Mouse (Mus musculus) MEL (cell line): ENCODE data around the gene Gm13420. TPM values are rescaled to one million over a fixed set of nuclear protein-coding genes. Genes with fewer than 3 reads are reported as not detected.

Experiments used
- DNase-seq: peaks from one replicate; pipeline ENCODE4 v3.0.0; 2011; ENCODE audit warnings: low read depth, low spot score
- H3K27ac ChIP-seq: 2 replicates; pipeline ENCODE4 v1.5.1; 2012; ENCODE audit warnings: low read depth, mild to moderate bottlenecking, control low read depth, low read length, moderate library complexity; ENCODE audit not compliant: control insufficient read depth
- H3K27me3 ChIP-seq, 2 experiments: fragments of 150-350 bp in 1 of 2; sonication (generic) in 1 of 2; 2 replicates each; pipeline ENCODE4 v1.6.1; 2012; ENCODE audit warnings: low read length in 2 of 2, mild to moderate bottlenecking in 2 of 2, improper control_type of control experiment in 1 of 2, moderate library complexity in 1 of 2; ENCODE audit not compliant: insufficient read depth in 2 of 2, control insufficient read depth in 1 of 2
- H3K36me3 ChIP-seq, 2 experiments: 2 replicates each; pipeline ENCODE4 v1.6.1; 2012 to 2014; ENCODE audit warnings: low read length in 2 of 2, improper control_type of control experiment in 1 of 2, inconsistent platforms in 1 of 2, mild to moderate bottlenecking in 1 of 2; ENCODE audit not compliant: insufficient read depth in 2 of 2, control insufficient read depth in 1 of 2
- H3K4me1 ChIP-seq, 2 experiments: fragments of 150-350 bp in 1 of 2; sonication (generic) in 1 of 2; 2 replicates each; pipeline ENCODE4 v1.6.1; 2012; ENCODE audit warnings: low read length in 2 of 2, improper control_type of control experiment in 1 of 2, mild to moderate bottlenecking in 1 of 2; ENCODE audit not compliant: insufficient read depth in 2 of 2, control insufficient read depth in 1 of 2
- H3K4me3 ChIP-seq, 2 experiments: fragments of 150-350 bp in 1 of 2; sonication (generic) in 1 of 2; 2 replicates each; pipeline ENCODE4 v1.5.1; 2012; ENCODE audit warnings: low read depth in 2 of 2, low read length in 2 of 2, mild to moderate bottlenecking in 2 of 2, moderate library complexity in 2 of 2, control low read depth in 1 of 2, improper control_type of control experiment in 1 of 2; ENCODE audit not compliant: control insufficient read depth in 1 of 2, insufficient read depth in 1 of 2
- H3K79me2 ChIP-seq: 2 replicates; pipeline ENCODE4 v1.6.1; 2012; ENCODE audit warnings: mild to moderate bottlenecking, low read length, moderate library complexity; ENCODE audit not compliant: control insufficient read depth, poor library complexity, insufficient read depth
- H3K9ac ChIP-seq: 2 replicates; pipeline ENCODE4 v1.6.1; 2012; ENCODE audit warnings: low read depth, mild to moderate bottlenecking, control low read depth, low read length, moderate library complexity; ENCODE audit not compliant: control insufficient read depth, poor library complexity, severe bottlenecking
- H3K9me3 ChIP-seq: fragments of 150-350 bp; sonication (generic); replicated peaks from 2 replicates; pipeline ENCODE4 v1.6.1; 2012; ENCODE audit warnings: mild to moderate bottlenecking, low read length, improper control_type of control experiment, moderate library complexity; ENCODE audit not compliant: insufficient read depth
- CHD1 ChIP-seq: IDR thresholded peaks from 2 replicates; pipeline ENCODE4 v1.6.1; 2012; ENCODE audit warnings: low read depth, mild to moderate bottlenecking, inconsistent platforms, low read length, improper control_type of control experiment
- CHD2 ChIP-seq: IDR thresholded peaks from 2 replicates; pipeline ENCODE4 v1.6.1; 2011; ENCODE audit warnings: low read length, improper control_type of control experiment
- CTCF ChIP-seq, 3 experiments: IDR thresholded peaks in 2 of 3; conservative IDR thresholded peaks in 1 of 3; 2 replicates each; pipeline ENCODE4 v1.5.1; 2011 to 2012; ENCODE audit warnings: low read length in 3 of 3, low read depth in 2 of 3, mild to moderate bottlenecking in 2 of 3, improper control_type of control experiment in 1 of 3, inconsistent platforms in 1 of 3, mixed read lengths in 1 of 3, moderate library complexity in 1 of 3; ENCODE audit not compliant: control insufficient read depth in 1 of 3, insufficient read depth in 1 of 3, poor library complexity in 1 of 3, severe bottlenecking in 1 of 3
- ELF1 ChIP-seq: IDR thresholded peaks from 2 replicates; pipeline ENCODE4 v1.6.1; 2014; ENCODE audit warnings: low read depth, mild to moderate bottlenecking, inconsistent platforms, low read length, improper control_type of control experiment, moderate library complexity
- ETS1 ChIP-seq: IDR thresholded peaks from 2 replicates; pipeline ENCODE4 v1.6.1; 2012; ENCODE audit warnings: low read depth, mild to moderate bottlenecking, inconsistent platforms, low read length, improper control_type of control experiment, moderate library complexity
- HCFC1 ChIP-seq: IDR thresholded peaks from 2 replicates; pipeline ENCODE4 v1.6.1; 2012; ENCODE audit warnings: low read depth, mild to moderate bottlenecking, inconsistent platforms, low read length, improper control_type of control experiment, moderate library complexity
- MAX ChIP-seq: IDR thresholded peaks from 2 replicates; pipeline ENCODE4 v1.6.1; 2011; ENCODE audit warnings: low read length, improper control_type of control experiment
- MEF2A ChIP-seq: IDR thresholded peaks from 2 replicates; pipeline ENCODE4 v1.6.1; 2014; ENCODE audit warnings: low read depth, mild to moderate bottlenecking, inconsistent platforms, low read length, improper control_type of control experiment; ENCODE audit not compliant: poor library complexity, insufficient replicate concordance, severe bottlenecking; ENCODE audit errors: extremely low read depth
- NELFE ChIP-seq: IDR thresholded peaks from 2 replicates; pipeline ENCODE4 v1.6.1; 2011; ENCODE audit warnings: low read depth, low read length, improper control_type of control experiment
- POLR2A ChIP-seq, 2 experiments: IDR thresholded peaks; 2 replicates each; pipeline ENCODE4 v1.6.1; 2011 to 2012; ENCODE audit warnings: low read length in 2 of 2, mild to moderate bottlenecking in 2 of 2, control low read depth in 1 of 2, improper control_type of control experiment in 1 of 2, low read depth in 1 of 2, moderate library complexity in 1 of 2; ENCODE audit not compliant: control insufficient read depth in 1 of 2, insufficient read depth in 1 of 2, poor library complexity in 1 of 2
- POLR2AphosphoS2 ChIP-seq: IDR thresholded peaks from 2 replicates; pipeline ENCODE4 v1.6.1; 2011; ENCODE audit warnings: low read length, improper control_type of control experiment
- POLR2AphosphoS5 ChIP-seq: IDR thresholded peaks from 2 replicates; pipeline ENCODE4 v1.6.1; 2012; ENCODE audit warnings: low read depth, borderline replicate concordance, mild to moderate bottlenecking, inconsistent platforms, low read length, moderate library complexity, mixed read lengths
- RCOR1 ChIP-seq: IDR thresholded peaks from 2 replicates; pipeline ENCODE4 v1.6.1; 2012; ENCODE audit warnings: low read depth, mild to moderate bottlenecking, inconsistent platforms, low read length, improper control_type of control experiment
- TBP ChIP-seq: IDR thresholded peaks from 2 replicates; pipeline ENCODE4 v1.8.0; 2011; ENCODE audit warnings: low read depth, low read length, improper control_type of control experiment
- UBTF ChIP-seq: IDR thresholded peaks from 2 replicates; pipeline ENCODE4 v1.6.1; 2012; ENCODE audit warnings: low read depth, mild to moderate bottlenecking, inconsistent platforms, low read length, improper control_type of control experiment, moderate library complexity, borderline replicate concordance; ENCODE audit not compliant: insufficient read depth
- USF1 ChIP-seq: IDR thresholded peaks from 2 replicates; pipeline ENCODE4 v1.6.1; 2014; ENCODE audit warnings: low read depth, mild to moderate bottlenecking, inconsistent platforms, low read length, improper control_type of control experiment, moderate library complexity
- ZNF384 ChIP-seq: IDR thresholded peaks from 2 replicates; pipeline ENCODE4 v1.6.1; 2012; ENCODE audit warnings: low read depth, mild to moderate bottlenecking, inconsistent platforms, low read length, improper control_type of control experiment
- polyA plus RNA-seq, 2 experiments: library from polyadenylated mRNA; stranded (reverse) in 1 of 2; unstranded in 1 of 2; fragments of >175 nt in 1 of 2; fragments of >200 nt in 1 of 2; gene quantifications; 2 replicates each; pipeline versions ENCODE4 v1.2.1 to v1.2.4; 2012; ENCODE audit warnings: low replicate concordance in 2 of 2, low read depth in 1 of 2; ENCODE audit not compliant: insufficient read length in 2 of 2, insufficient read depth in 1 of 2, missing spikeins in 1 of 2
- total RNA-seq: library from RNA; depleted of rRNA; stranded (reverse); fragments of 300-350 nt; gene quantifications from 2 replicates; pipeline ENCODE4 v1.2.3, GENCODE M21; 2012

Gm13420 gene
- total and polyA plus RNA-seq, 3 experiments, result 0.07 TPM; not detected in 2

DNA sequence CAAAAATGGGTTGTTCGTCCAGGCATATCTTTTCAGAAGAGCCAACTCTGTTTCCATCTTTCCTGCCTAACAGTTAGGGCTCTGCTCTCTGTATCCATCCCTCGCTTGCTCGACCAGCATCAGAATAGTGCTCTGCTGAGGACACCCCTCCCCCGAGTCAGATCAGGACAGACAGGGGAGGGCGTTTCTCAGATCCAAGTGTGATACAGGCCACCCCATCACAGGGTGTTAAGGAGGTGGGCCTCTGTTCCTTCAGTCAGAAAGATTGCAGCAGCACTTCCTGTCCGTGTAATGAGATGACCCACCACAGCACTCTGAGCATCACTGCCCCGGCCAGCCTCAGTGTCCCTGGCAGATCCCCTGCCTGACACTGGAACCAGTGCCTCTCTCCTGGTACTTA is 35.3 kb downstream of the Gm13420 start:
- Histone ChIP-seq H3K79me2 (no peaks in the 10 kb centered on the region), H3K9ac (no peak overlapping the region), H3K36me3 (peaks cover 5 to 6% of the 10 kb centered on the region in 2 experiments), H3K9me3 (no peaks in the 10 kb centered on the region), H3K4me1 (peaks cover 4 to 9% of the 10 kb centered on the region in 2 experiments; a peak in 3 of 4 replicates), H3K27ac (no peak overlapping the region), H3K27me3 (no peaks in the 10 kb centered on the region), H3K4me3 (no peak overlapping the region)
- no peak for DNase-seq
- TF ChIP-seq CTCF (IDR thresholded peaks at IDR 0.05 in 2 of 3, conservative IDR thresholded peaks at IDR 0.05 in 1 of 3; ENCODE audit: control insufficient read depth in 1 of 3, insufficient read depth in 1 of 3, low read depth in 2 of 3, low read length in 3 of 3, poor library complexity in 1 of 3, severe bottlenecking in 1 of 3), result no peak
- TF ChIP-seq UBTF, result no peak
- TF ChIP-seq MEF2A, result no peak
- TF ChIP-seq POLR2AphosphoS5, result no peak
- no peak for TF ChIP-seq POLR2AphosphoS2
- TF ChIP-seq POLR2A (IDR thresholded peaks at IDR 0.05; ENCODE audit: control insufficient read depth in 1 of 2, insufficient read depth in 1 of 2, low read depth in 1 of 2, low read length in 2 of 2, poor library complexity in 1 of 2), result no peak
- no peak for TF ChIP-seq CHD2
- TF ChIP-seq CHD1, result no peak
- no peak for TF ChIP-seq MAX
- no peak for TF ChIP-seq RCOR1
- no peak for TF ChIP-seq HCFC1
- TF ChIP-seq ZNF384, result no peak

GRCm38 (mm10) chr2:29714127-29714526 is 37.4 kb downstream of the Gm13420 start:
- no peak overlapping the region for H3K27ac ChIP-seq
- peaks cover 4 to 6% of the 10 kb centered on the region in 2 experiments for H3K36me3 ChIP-seq
- no peaks in the 10 kb centered on the region for H3K27me3 ChIP-seq
- no peak overlapping the region for H3K9ac ChIP-seq
- H3K9me3 ChIP-seq, result no peaks in the 10 kb centered on the region
- peaks cover 4 to 9% of the 10 kb centered on the region in 2 experiments; a peak in 3 of 4 replicates for H3K4me1 ChIP-seq
- no peak overlapping the region for H3K4me3 ChIP-seq
- H3K79me2 ChIP-seq, result no peaks in the 10 kb centered on the region
- DNase-seq, result no peak
- TF ChIP-seq MAX (no peak), TBP (no peak), ETS1 (no peak), ELF1 (no peak), CTCF (IDR thresholded peaks at IDR 0.05 in 2 of 3, conservative IDR thresholded peaks at IDR 0.05 in 1 of 3; ENCODE audit: control insufficient read depth in 1 of 3, insufficient read depth in 1 of 3, low read depth in 2 of 3, low read length in 3 of 3, poor library complexity in 1 of 3, severe bottlenecking in 1 of 3) (no peak), HCFC1 (no peak), USF1 (no peak), NELFE (no peak)
